23 mouse cellular contexts compared by ENCODE assay signal in genomic region chr10:50311989-50312388, GRCm38 (mm10).
"Had no signal": no experiment of that assay in that cellular context is flagged by ENCODE, and none has a peak within 500 bp of the region (broad histone marks: within the 10 kb centered on the region; RNA-seq: fewer than 3 reads in every experiment).

No protein-coding gene starts in this region.

- H3K27ac ChIP-seq: heart, embryonic 10.5 days; hindbrain, embryonic 13.5 days; hindbrain, embryonic 15.5 days; hindbrain, postnatal 0 days; kidney, embryonic 15.5 days; kidney, postnatal 0 days; left cerebral cortex, adult 2 months; limb, embryonic 12.5 days; liver, embryonic 12.5 days had no signal

- H3K9ac ChIP-seq: heart, embryonic 12.5 days; hindbrain, embryonic 13.5 days; hindbrain, embryonic 15.5 days; kidney, embryonic 15.5 days; limb, embryonic 12.5 days; liver, embryonic 12.5 days had no signal

- DNase-seq: gastrocnemius, postnatal 14 days; gastrocnemius, postnatal 36 days; heart, adult 18-20 months; heart, postnatal 10 days; heart, postnatal 4 days; kidney, adult 11 months; kidney, adult 2 months; kidney, adult 9 months; kidney, postnatal 14 days; kidney, postnatal 36 days; layer of hippocampus, adult 9-11 months; left cerebral cortex, postnatal 4 days had no signal

- H3K36me3 ChIP-seq: heart, embryonic 10.5 days; heart, embryonic 12.5 days; hindbrain, embryonic 13.5 days; hindbrain, embryonic 15.5 days; kidney, embryonic 15.5 days; limb, embryonic 12.5 days; liver, embryonic 12.5 days had no signal

- H3K9me3 ChIP-seq: heart, embryonic 10.5 days; heart, embryonic 12.5 days; hindbrain, embryonic 13.5 days; hindbrain, embryonic 15.5 days; kidney, embryonic 15.5 days; limb, embryonic 12.5 days; liver, embryonic 12.5 days had no signal

- H3K4me3 ChIP-seq: heart, embryonic 10.5 days; heart, embryonic 12.5 days; hindbrain, embryonic 13.5 days; hindbrain, embryonic 15.5 days; kidney, embryonic 15.5 days; left cerebral cortex, adult 2 months; limb, embryonic 12.5 days; liver, embryonic 12.5 days had no signal

- H3K4me2 ChIP-seq: heart, embryonic 12.5 days; hindbrain, embryonic 13.5 days; hindbrain, embryonic 15.5 days; kidney, embryonic 15.5 days; limb, embryonic 12.5 days; liver, embryonic 12.5 days had no signal

- H3K27me3 ChIP-seq: heart, embryonic 12.5 days; hindbrain, embryonic 13.5 days; hindbrain, embryonic 15.5 days; kidney, embryonic 15.5 days; limb, embryonic 12.5 days; liver, embryonic 12.5 days had no signal

- H3K4me1 ChIP-seq: heart, embryonic 10.5 days; heart, embryonic 12.5 days; hindbrain, embryonic 13.5 days; hindbrain, embryonic 15.5 days; kidney, embryonic 15.5 days; limb, embryonic 12.5 days; liver, embryonic 12.5 days had no signal

- ATAC-seq: hindbrain, postnatal 0 days; intestine, embryonic 16.5 days; liver, embryonic 12.5 days had no signal
